Mouse (Mus musculus): Measurements from ENCODE around the gene Camta1. TPM values are rescaled to one million over a fixed set of nuclear protein-coding genes. Genes with fewer than 3 reads are reported as not detected.

Camta1 gene
- polyA plus RNA-seq, 1 experiment from 2014 or later: 150 TPM

- Histone ChIP-seq H3K27me3 (ENCODE audit: control insufficient read depth, insufficient read depth, low read length) (no peaks in the 10 kb centered on the region; the same call in 1 of the 2 replicates), H3K4me3 (ENCODE audit: low read depth, low read length) (no peak overlapping the region), H3K4me1 (ENCODE audit: control insufficient read depth, insufficient read depth, low read length) (peaks cover 20% of the 10 kb centered on the region), H3K36me3 (ENCODE audit: control insufficient read depth, insufficient read depth, low read length) (no peaks in the 10 kb centered on the region), H3K27ac (ENCODE audit: low read depth, low read length) (no peak overlapping the region), H3K9ac (ENCODE audit: low read length) (no peak overlapping the region), H3K9me3 (ENCODE audit: control insufficient read depth, low read length) (no peaks in the 10 kb centered on the region), H3K4me2 (no peak overlapping the region)
- 79% methylated on average over 9 of the region's 9 CpGs for WGBS
- DNase-seq (ENCODE audit: low spot score, missing footprints) (no peak), ATAC-seq (ENCODE audit: low FRiP score) (no peak)
Observed at GRCm38 (mm10) chr4:151132493-151132892, 729.2 kb downstream of the Camta1 start.

DNA sequence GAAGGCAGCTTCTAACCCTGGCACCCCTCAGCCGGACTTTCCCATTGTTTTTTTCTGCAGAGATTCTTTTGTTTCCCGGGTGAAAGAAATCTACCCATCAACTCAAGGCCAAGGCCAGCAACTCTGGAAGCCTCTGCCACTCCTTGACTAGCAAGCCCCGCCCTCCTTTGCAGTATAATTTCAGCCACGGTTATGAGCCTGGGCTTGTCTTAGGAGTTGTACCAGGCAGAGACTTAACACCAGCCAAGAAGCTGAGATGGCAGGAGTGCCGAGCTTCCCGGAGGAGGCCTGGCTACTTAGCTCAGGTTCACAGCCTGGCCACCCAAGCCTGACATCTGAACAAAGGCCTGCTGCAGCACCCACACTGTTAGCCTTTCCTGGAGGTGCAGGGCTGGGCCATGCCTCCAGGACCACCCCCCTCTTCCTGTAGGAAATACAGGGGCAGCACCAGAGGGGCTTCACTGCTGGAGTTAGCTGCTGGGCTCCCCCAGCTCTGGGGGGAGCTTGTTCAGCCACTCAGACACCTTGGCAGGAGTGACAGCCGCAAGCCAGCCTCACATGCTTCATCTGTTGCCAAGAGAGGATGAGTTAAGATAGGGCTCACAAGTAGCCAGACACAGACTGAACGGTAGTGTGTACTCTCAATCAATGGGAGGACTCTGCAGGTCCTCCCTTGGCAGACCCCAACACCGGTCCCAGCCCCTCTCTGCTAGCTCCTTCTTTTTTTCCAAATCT is 730.8 kb downstream of the Camta1 start:
- WGBS: 56% methylated on average over 9 of the region's 9 CpGs
- peaks cover 26% of the 10 kb centered on the region for H3K4me1 ChIP-seq (ENCODE audit: control insufficient read depth, insufficient read depth, low read length)

GRCm38 (mm10) chr4:151129725-151130557 is 731.7 kb downstream of the Camta1 start:
- 66% methylated on average over 16 of the region's 16 CpGs for WGBS
- Histone ChIP-seq H3K9ac (ENCODE audit: low read length) (peak overlapping the region; percentile 99), H3K4me3 (ENCODE audit: low read depth, low read length) (peak overlapping the region; percentile 61), H3K36me3 (ENCODE audit: control insufficient read depth, insufficient read depth, low read length) (no peaks in the 10 kb centered on the region), H3K27ac (ENCODE audit: low read depth, low read length) (peak overlapping the region; percentile 95), H3K9me3 (ENCODE audit: control insufficient read depth, low read length) (no peaks in the 10 kb centered on the region), H3K27me3 (ENCODE audit: control insufficient read depth, insufficient read depth, low read length) (no peaks in the 10 kb centered on the region; the same call in 1 of the 2 replicates), H3K4me2 (peak overlapping the region; percentile 78), H3K4me1 (ENCODE audit: control insufficient read depth, insufficient read depth, low read length) (peaks cover 26% of the 10 kb centered on the region)
- DNase-seq (ENCODE audit: low spot score, missing footprints) (peak; percentile 84), ATAC-seq (ENCODE audit: low FRiP score) (no peak)

More for the DNA sequence above, 730.8 kb downstream of the Camta1 start:
- H3K4me3 ChIP-seq (ENCODE audit: low read depth, low read length): no peak overlapping the region
- no peaks in the 10 kb centered on the region for H3K9me3 ChIP-seq (ENCODE audit: control insufficient read depth, low read length)
- H3K9ac ChIP-seq (ENCODE audit: low read length): no peak overlapping the region
- H3K4me2 ChIP-seq: no peak overlapping the region
- no peaks in the 10 kb centered on the region; the same call in 1 of the 2 replicates for H3K27me3 ChIP-seq (ENCODE audit: control insufficient read depth, insufficient read depth, low read length)
- DNase-seq (ENCODE audit: low spot score, missing footprints) (no peak), ATAC-seq (ENCODE audit: low FRiP score) (no peak)
- H3K27ac ChIP-seq (ENCODE audit: low read depth, low read length): no peak overlapping the region
- no peaks in the 10 kb centered on the region for H3K36me3 ChIP-seq (ENCODE audit: control insufficient read depth, insufficient read depth, low read length)

- Histone ChIP-seq H3K9ac (ENCODE audit: low read length) (peak overlapping the region; percentile 99), H3K27ac (ENCODE audit: low read depth, low read length) (peak overlapping the region; percentile 95), H3K4me3 (ENCODE audit: low read depth, low read length) (peak overlapping the region; percentile 61), H3K9me3 (ENCODE audit: control insufficient read depth, low read length) (no peaks in the 10 kb centered on the region), H3K4me2 (peak overlapping the region; percentile 78), H3K36me3 (ENCODE audit: control insufficient read depth, insufficient read depth, low read length) (no peaks in the 10 kb centered on the region), H3K27me3 (ENCODE audit: control insufficient read depth, insufficient read depth, low read length) (no peaks in the 10 kb centered on the region; the same call in 1 of the 2 replicates), H3K4me1 (ENCODE audit: control insufficient read depth, insufficient read depth, low read length) (peaks cover 26% of the 10 kb centered on the region)
- under 1% methylated on average over 69 of the region's 69 CpGs for WGBS
- DNase-seq (ENCODE audit: low spot score, missing footprints) (peak; percentile 98), ATAC-seq (ENCODE audit: low FRiP score) (peak; percentile 81)
Observed at GRCm38 (mm10) chr4:151128641-151129541, 732.8 kb downstream of the Camta1 start.

- ATAC-seq (ENCODE audit: low FRiP score) (peak; percentile 78), DNase-seq (ENCODE audit: low spot score, missing footprints) (peak; percentile 97)
- peak overlapping the region; percentile 61 for H3K4me3 ChIP-seq (ENCODE audit: low read depth, low read length)
- H3K27ac ChIP-seq (ENCODE audit: low read depth, low read length): peak overlapping the region; percentile 95
- H3K9me3 ChIP-seq (ENCODE audit: control insufficient read depth, low read length): no peaks in the 10 kb centered on the region
- no peaks in the 10 kb centered on the region for H3K36me3 ChIP-seq (ENCODE audit: control insufficient read depth, insufficient read depth, low read length)
- no peaks in the 10 kb centered on the region; the same call in 1 of the 2 replicates for H3K27me3 ChIP-seq (ENCODE audit: control insufficient read depth, insufficient read depth, low read length)
- peak overlapping the region; percentile 78 for H3K4me2 ChIP-seq
- peak overlapping the region; percentile 99 for H3K9ac ChIP-seq (ENCODE audit: low read length)
- H3K4me1 ChIP-seq (ENCODE audit: control insufficient read depth, insufficient read depth, low read length): peaks cover 26% of the 10 kb centered on the region
- 4% methylated on average over 10 of the region's 10 CpGs for WGBS
Observed at GRCm38 (mm10) chr4:151127636-151128548, 733.8 kb downstream of the Camta1 start.

DNA sequence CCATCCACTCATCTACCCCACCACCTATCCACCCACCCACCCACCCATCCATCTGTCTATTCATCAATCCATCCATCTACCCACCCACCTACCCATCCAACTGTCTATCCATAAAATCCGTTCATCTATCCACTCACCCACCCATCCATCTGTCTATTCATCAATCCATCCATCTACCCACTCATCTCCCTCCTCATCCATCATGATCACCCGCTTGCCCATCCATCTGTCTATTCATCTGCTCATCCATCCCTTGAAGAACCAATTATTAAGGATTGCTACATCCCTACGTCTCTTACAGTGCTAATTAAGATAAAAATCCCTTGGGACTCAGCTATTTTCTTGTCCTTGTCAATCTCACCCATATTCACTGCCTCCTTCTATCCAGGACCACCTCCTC is 742.8 kb downstream of the Camta1 start:
- DNase-seq (ENCODE audit: low spot score, missing footprints) (no peak), ATAC-seq (ENCODE audit: low FRiP score) (no peak)
- Histone ChIP-seq H3K9ac (ENCODE audit: low read length) (no peak overlapping the region), H3K36me3 (ENCODE audit: control insufficient read depth, insufficient read depth, low read length) (peaks cover 6% of the 10 kb centered on the region; the same call in 1 of the 2 replicates), H3K27me3 (ENCODE audit: control insufficient read depth, insufficient read depth, low read length) (no peaks in the 10 kb centered on the region), H3K4me2 (no peak overlapping the region), H3K9me3 (ENCODE audit: control insufficient read depth, low read length) (no peaks in the 10 kb centered on the region), H3K4me1 (ENCODE audit: control insufficient read depth, insufficient read depth, low read length) (no peaks in the 10 kb centered on the region), H3K4me3 (ENCODE audit: low read depth, low read length) (no peak overlapping the region), H3K27ac (ENCODE audit: low read depth, low read length) (no peak overlapping the region)
- WGBS: 90% methylated on average over 3 of the region's 3 CpGs

DNA sequence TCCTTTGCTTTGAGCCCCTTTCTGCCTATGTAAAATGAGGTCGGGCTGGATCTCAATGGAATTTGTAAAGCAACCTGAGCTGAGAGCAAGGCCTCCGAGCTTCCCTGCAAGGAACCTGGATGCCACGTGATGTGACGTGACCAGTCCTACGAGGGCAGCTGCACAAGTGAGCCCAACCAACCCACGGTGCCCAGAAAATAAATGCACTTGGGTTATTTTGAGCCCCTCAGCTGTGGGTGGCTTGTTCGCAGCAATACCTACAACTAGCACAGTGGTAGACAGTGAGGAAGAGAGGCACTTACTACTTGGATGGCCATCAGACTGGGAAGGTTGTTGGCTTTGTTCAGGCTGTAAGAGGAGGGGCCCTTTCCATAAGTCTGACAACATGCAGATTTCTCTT is 747.1 kb downstream of the Camta1 start:
- no peak overlapping the region for H3K4me3 ChIP-seq (ENCODE audit: low read depth, low read length)
- no peak overlapping the region for H3K4me2 ChIP-seq
- no peak overlapping the region for H3K27ac ChIP-seq (ENCODE audit: low read depth, low read length)
- H3K4me1 ChIP-seq (ENCODE audit: control insufficient read depth, insufficient read depth, low read length): no peaks in the 10 kb centered on the region
- no peak for DNase-seq (ENCODE audit: low spot score, missing footprints)
- no peaks in the 10 kb centered on the region for H3K36me3 ChIP-seq (ENCODE audit: control insufficient read depth, insufficient read depth, low read length)
- H3K9me3 ChIP-seq (ENCODE audit: control insufficient read depth, low read length): no peaks in the 10 kb centered on the region
- H3K27me3 ChIP-seq (ENCODE audit: control insufficient read depth, insufficient read depth, low read length): peaks cover 9% of the 10 kb centered on the region
- no peak for ATAC-seq (ENCODE audit: low FRiP score)
- H3K9ac ChIP-seq (ENCODE audit: low read length): no peak overlapping the region
- WGBS: 94% methylated on average over 7 of the region's 7 CpGs

GRCm38 (mm10) chr4:151111226-151111625 is 750.5 kb downstream of the Camta1 start:
- no peak for ATAC-seq (ENCODE audit: low FRiP score)
- no peak overlapping the region for H3K4me2 ChIP-seq
- 68% methylated on average over 8 of the region's 8 CpGs for WGBS
- peaks cover 9% of the 10 kb centered on the region for H3K27me3 ChIP-seq (ENCODE audit: control insufficient read depth, insufficient read depth, low read length)
- DNase-seq (ENCODE audit: low spot score, missing footprints): no peak
- H3K4me3 ChIP-seq (ENCODE audit: low read depth, low read length): no peak overlapping the region
- no peaks in the 10 kb centered on the region for H3K9me3 ChIP-seq (ENCODE audit: control insufficient read depth, low read length)
- no peak overlapping the region for H3K27ac ChIP-seq (ENCODE audit: low read depth, low read length)
- no peak overlapping the region for H3K9ac ChIP-seq (ENCODE audit: low read length)
- peaks cover 18% of the 10 kb centered on the region for H3K4me1 ChIP-seq (ENCODE audit: control insufficient read depth, insufficient read depth, low read length)
- no peaks in the 10 kb centered on the region for H3K36me3 ChIP-seq (ENCODE audit: control insufficient read depth, insufficient read depth, low read length)
